Mouse (Mus musculus) ovary, postnatal 36 days (tissue): ENCODE data around the gene Map3k12.

Source experiments
- DNase-seq: peaks from one replicate; pipeline ENCODE4 v3.0.0; 2022; ENCODE audit warnings: low spot score, mixed read lengths

Map3k12 gene

DNA sequence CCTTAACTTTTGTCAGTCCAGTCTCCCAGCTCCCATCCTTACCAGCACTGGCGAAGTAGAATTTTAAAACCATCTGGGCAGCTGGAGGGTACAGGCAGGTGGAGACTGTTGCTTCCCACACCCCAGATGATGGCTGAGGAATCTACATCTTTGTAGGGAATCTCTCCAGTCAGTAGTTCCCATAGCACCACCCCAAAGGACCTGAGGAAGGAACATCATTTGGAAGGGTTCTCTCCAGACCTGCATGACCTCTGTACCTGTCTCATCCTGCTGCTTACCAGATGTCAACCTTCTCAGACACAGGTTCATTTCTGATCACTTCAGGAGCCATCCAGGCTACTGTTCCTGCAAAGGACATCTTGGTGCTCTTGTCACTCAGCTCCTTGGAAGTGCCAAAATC lies 13.4 kb downstream of the Map3k12 start, which contains the start of gene Gm10337:
TSS of gene Gm10337 (plus strand) at position 276 of the 400 bp plus-strand sequence.
- no peak for DNase-seq

- no peak for DNase-seq
Observed at GRCm38 (mm10) chr15:102502254-102502840, 14.5 kb downstream of the Map3k12 start.

DNA sequence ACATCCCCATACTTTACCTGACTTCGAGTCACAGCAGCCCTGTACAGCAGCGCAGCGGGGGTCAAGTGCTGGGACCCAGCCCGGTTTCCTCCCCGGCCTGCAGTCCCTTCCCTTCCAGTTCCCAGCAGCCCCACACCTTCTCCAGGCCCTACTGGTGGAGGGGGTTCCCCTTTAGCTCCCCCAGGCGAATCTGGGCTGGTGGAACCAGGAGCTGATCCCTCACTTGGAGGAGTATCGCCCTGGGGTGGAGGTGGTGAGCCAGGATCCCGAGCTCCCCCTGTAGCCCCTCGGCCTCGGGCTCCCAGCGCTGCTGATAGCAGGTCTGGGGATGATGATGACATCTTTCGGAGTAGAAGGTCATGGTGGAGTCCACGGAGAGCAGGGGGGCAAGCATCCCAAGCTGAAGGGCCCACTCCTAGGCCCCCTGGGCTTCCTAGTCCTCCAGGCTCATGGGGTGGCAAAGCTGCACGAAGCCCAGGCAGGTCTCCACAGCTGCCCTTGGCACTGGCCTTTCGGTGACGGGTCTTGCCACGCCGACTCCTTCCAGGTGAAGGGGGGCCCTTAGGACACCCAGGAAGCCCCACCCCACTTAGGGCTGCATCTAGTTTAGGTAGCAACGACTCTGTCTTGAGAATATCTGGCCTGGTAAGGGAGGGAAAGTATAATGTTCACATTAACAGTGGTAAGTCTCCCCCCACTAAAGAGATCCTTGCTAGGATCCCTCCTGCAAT lies 15.6 kb downstream of the Map3k12 start:
- DNase-seq: no peak

DNA sequence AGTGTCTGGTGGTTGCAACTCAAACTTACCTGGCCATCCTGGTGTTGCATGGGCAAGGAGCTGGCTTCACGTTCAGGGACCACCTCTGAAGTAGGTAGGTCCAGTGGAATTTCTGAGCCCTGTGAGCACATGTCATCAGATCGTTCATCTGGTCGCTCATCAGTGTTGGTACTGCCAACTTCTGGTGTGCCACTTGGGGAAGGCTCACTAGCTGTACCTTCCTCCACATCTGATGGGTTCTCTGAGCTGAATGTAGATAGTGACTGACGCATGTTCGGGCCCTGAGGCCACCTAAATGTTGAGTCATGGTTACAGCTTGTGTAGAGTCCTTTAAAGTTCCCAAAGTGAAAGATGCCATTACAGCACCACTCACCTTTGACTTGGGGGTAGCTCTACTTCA lies 16.4 kb downstream of the Map3k12 start:
- no peak for DNase-seq

GRCm38 (mm10) chr15:102499851-102500250 lies 17.0 kb downstream of the Map3k12 start:
- DNase-seq: no peak

GRCm38 (mm10) chr15:102499370-102499769 lies 17.5 kb downstream of the Map3k12 start:
- no peak for DNase-seq

DNA sequence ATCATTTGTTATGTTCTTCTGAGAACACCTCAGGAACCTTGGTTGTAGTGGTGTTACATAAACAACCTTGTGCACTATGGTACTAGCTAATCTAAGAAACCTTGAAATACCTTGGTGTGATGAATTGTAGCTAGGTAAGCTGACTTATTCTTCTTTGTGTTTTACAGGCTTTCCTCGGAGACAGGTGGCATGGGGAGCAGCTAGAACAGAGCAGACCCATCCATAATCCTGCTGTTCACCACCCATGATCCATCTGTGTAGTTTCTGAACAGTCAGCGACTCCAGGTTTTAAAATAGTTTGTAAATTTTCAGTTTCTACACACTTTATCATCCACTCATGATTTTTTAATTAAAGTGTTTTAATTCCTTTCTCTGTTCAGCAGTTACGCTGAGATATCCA lies 18.5 kb downstream of the Map3k12 start:
- no peak for DNase-seq

DNA sequence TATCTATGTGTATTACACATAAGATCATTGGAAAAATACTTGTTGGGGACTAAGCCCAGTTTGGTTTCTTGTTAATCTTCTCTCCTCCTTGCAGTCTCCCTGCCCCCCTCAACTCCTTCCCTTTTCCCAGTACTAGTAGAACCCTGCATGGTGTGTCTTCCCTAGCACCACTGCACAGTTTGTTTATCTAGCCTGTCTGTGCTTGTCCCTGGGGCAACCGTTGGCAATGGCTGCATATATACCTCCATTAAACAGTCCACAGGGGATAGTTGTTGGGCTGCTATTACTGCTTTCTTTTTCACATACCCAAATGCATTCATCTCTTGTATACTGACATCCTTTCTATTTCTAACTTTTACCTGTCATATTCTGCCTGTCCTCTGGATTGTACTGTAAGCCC lies 29.2 kb downstream of the Map3k12 start:
- DNase-seq: no peak

GRCm38 (mm10) chr15:102485853-102486252 lies 31.0 kb downstream of the Map3k12 start:
- no peak for DNase-seq

GRCm38 (mm10) chr15:102483136-102483535 lies 33.7 kb downstream of the Map3k12 start:
- DNase-seq: no peak

DNA sequence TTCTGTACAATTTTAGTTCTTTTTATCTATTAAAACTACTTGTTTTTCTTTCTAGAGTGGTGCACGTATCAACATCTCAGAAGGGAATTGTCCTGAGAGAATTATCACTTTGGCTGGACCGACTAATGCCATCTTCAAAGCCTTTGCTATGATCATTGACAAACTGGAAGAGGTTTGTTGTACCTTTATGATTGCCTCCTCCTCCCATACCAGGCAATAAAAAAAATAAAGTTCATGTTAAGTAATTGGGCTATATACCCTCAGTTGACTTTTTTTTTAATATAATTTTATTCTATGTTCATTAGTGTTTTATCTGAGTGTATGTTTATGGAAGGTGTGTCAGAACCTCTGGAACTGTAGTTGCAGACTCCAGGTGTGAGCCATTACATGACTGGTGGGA lies 42.3 kb downstream of the Map3k12 start:
- no peak for DNase-seq

DNA sequence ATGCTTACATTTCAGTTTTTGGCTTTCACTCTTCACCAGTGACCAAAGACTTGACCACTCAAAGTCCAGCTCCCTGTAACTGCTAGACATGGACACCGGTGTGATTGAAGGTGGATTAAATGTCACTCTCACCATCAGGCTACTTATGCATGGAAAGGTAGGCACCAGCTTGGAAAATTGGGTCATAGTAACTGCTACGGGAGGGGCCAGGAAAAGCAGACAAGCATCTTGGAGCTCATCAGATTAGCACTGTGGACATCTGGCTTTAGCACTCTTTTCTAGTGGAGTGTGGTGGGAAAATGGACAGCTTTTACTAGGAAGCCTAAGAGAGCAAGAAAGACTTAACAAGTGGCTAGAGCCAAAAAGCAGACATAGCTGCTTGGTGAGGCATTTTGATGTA lies 43.6 kb downstream of the Map3k12 start:
- DNase-seq: no peak

DNA sequence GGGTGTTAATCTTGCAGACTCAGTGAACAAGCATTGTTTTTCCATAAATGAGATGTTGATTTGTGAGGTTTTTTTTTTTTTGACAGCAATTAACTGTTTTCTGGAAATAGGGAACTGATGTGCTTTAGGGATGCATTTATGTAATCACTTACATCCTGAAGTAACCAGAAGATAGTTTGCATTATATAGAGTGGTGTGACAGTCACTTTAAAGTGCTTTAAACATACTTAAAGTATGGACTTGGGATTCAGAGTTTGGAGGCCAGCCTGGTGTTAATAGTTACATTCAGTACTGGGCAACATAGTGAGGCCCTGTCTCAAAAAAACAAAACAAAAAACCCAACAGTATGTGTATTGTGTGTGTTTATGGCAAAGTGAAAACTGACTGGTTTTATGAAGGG lies 45.1 kb downstream of the Map3k12 start:
- no peak for DNase-seq

- no peak for DNase-seq
Observed at GRCm38 (mm10) chr15:102471295-102471645, 45.6 kb downstream of the Map3k12 start.

- DNase-seq: peak; percentile 85
Observed at GRCm38 (mm10) chr15:102470605-102471294, 46.1 kb downstream of the Map3k12 start.

DNA sequence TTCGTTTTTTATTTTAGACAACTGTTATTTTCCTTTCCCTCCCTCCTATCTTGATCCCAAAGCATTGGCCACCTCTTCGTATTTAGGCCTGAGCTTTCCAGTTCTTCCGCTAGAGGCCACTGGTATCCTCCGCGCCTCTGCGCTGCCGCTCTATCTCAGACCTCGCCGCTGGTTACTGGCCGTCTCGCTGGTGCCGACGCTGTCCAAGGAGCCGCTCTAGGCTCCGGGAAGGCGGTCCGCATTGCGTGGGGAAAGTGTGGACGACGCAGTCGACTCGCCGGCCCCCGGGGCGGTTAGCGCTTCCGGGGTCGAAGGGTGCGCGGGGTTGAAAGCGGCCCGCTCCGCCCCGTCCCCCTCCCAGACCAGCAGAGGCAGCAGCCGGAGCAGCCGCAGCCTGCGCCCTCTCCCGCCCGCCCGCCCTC lies 46.7 kb downstream of the Map3k12 start, which contains the start of gene Pcbp2:
TSS of gene Pcbp2 (plus strand) at position 357 of the 422 bp plus-strand sequence.
- peak; percentile 96 for DNase-seq

- DNase-seq: no peak
Observed at GRCm38 (mm10) chr15:102468675-102469370, 48.0 kb downstream of the Map3k12 start.

GRCm38 (mm10) chr15:102463666-102464065 lies 53.2 kb downstream of the Map3k12 start:
- no peak for DNase-seq

GRCm38 (mm10) chr15:102461430-102462075 lies 55.3 kb downstream of the Map3k12 start:
- DNase-seq: no peak

DNA sequence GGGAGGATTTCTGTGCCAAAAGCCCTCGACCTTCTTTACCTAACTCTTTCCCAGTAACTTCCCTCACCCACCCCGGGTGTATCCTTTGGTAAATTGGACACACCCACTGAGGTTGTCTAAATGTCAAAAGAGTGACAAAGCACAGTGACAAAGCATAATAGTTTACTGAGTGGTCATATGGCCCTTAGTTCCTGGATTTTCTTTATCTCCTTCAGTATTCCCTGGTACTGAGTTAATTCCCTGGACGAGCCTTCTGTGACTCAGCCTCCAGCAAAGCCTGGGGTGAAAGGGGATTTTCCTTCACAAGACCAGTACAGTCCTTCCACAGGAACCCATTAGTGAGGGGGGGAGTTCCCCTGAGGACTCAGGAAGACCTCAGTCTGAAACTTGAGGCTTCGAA lies 55.9 kb downstream of the Map3k12 start:
- no peak for DNase-seq

- DNase-seq: no peak
Observed at GRCm38 (mm10) chr15:102460409-102460808, 56.5 kb downstream of the Map3k12 start.

DNA sequence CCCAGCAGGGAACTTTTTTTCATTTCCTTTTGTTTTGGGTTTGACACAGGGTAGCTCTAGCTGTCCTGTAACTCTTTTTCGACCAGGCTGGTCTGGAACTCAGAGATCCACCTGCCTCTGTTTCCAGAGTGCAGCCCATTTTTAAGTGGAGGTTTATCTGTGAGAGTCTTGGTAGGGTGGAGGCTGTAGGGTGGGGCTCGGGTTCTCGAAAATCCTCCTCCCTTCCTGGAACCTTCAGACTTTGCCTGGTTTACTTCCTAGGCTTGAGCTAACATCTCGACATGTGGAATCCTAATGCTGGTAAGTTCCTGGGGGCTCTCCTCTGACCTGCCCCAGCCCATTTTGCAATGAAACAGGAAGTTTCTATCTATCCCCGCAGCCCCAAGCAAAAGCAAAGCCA lies 57.0 kb downstream of the Map3k12 start:
- DNase-seq: no peak
